Mouse (Mus musculus) stomach, embryonic 16.5 days (tissue): ENCODE data around the gene Cfap73. TPM values are rescaled to one million over a fixed set of nuclear protein-coding genes. Genes with fewer than 3 reads are reported as not detected.

ENCODE experiments used
- ATAC-seq: fragments of 200-750 bp; cut with Nextera tagmentation; 2 replicates; pipeline ENCODE4 v1.8.0; 2017; ENCODE audit warnings: moderate number of reproducible peaks, moderate TSS enrichment; ENCODE audit not compliant: insufficient read depth, low FRiP score
- H3K27ac ChIP-seq: fragments of 300-500 bp; sonication (generic); 2 replicates; pipeline ENCODE4 v1.5.1; 2014; ENCODE audit warnings: low read length
- H3K27me3 ChIP-seq: fragments of 300-500 bp; sonication (generic); 2 replicates; pipeline ENCODE4 v1.6.1; 2014; ENCODE audit warnings: low read length, control low read depth, mixed read lengths; ENCODE audit not compliant: control insufficient read depth, insufficient read depth
- H3K36me3 ChIP-seq: fragments of 300-500 bp; sonication (generic); 2 replicates; pipeline ENCODE4 v1.6.1; 2014; ENCODE audit warnings: low read length; ENCODE audit not compliant: control insufficient read depth, insufficient read depth
- H3K4me1 ChIP-seq: fragments of 300-500 bp; sonication (generic); 2 replicates; pipeline ENCODE4 v1.6.1; 2014; ENCODE audit warnings: low read length, control low read depth, mixed read lengths; ENCODE audit not compliant: control insufficient read depth, insufficient read depth
- H3K4me2 ChIP-seq: fragments of 300-500 bp; sonication (generic); 2 replicates; pipeline ENCODE4 v1.6.1; 2014; ENCODE audit warnings: low read depth, low read length, mixed read lengths
- H3K4me3 ChIP-seq: fragments of 300-500 bp; sonication (generic); replicated peaks from 2 replicates; pipeline ENCODE4 v1.5.1; 2014; ENCODE audit warnings: mild to moderate bottlenecking, low read length
- H3K9ac ChIP-seq: fragments of 300-500 bp; sonication (generic); 2 replicates; pipeline ENCODE4 v1.6.1; 2014; ENCODE audit warnings: low read length
- H3K9me3 ChIP-seq: fragments of 300-500 bp; sonication (generic); replicated peaks from 2 replicates; pipeline ENCODE4 v1.6.1; 2016; ENCODE audit warnings: low read length, control low read depth; ENCODE audit not compliant: control insufficient read depth
- WGBS: fragments of 180-500 bp; shearing (Covaris S2); extraction: QIAGEN DNeasy Blood & Tissue Kit; methylation state at CpG from one replicate; pipeline ENCODE4 v1.1.7; 2014; 5-methylcytosine and 5-hydroxymethylcytosine counted together
- polyA plus RNA-seq: library from polyadenylated mRNA; unstranded; fragments of >200 nt; fragmentation: Nextera tagmentation; extraction: Ambion mirVana; gene quantifications from 2 replicates; pipeline ENCODE4 v1.2.1, GENCODE M21; 2015

Gene Cfap73
- polyA plus RNA-seq, 1 experiment from 2014 or later, result not detected

GRCm38 (mm10) chr5:120622198-120622851 is 11.7 kb downstream of the Cfap73 start:
- H3K4me2 ChIP-seq, result no peak overlapping the region
- H3K27me3 ChIP-seq, result no peaks in the 10 kb centered on the region
- H3K4me3 ChIP-seq, result no peak overlapping the region
- no peak overlapping the region for H3K9ac ChIP-seq
- no peaks in the 10 kb centered on the region for H3K9me3 ChIP-seq
- no peaks in the 10 kb centered on the region for H3K4me1 ChIP-seq
- 74% methylated on average over 5 of the region's 5 CpGs for WGBS
- ATAC-seq, result no peak
- no peak overlapping the region for H3K27ac ChIP-seq
- H3K36me3 ChIP-seq, result peaks cover 42% of the 10 kb centered on the region

GRCm38 (mm10) chr5:120621846-120622197 is 12.2 kb downstream of the Cfap73 start:
- H3K36me3 ChIP-seq, result peaks cover 47% of the 10 kb centered on the region
- H3K9ac ChIP-seq, result no peak overlapping the region
- H3K4me1 ChIP-seq, result no peaks in the 10 kb centered on the region
- H3K27me3 ChIP-seq, result no peaks in the 10 kb centered on the region
- no peak overlapping the region for H3K4me2 ChIP-seq
- no peaks in the 10 kb centered on the region for H3K9me3 ChIP-seq
- H3K27ac ChIP-seq, result no peak overlapping the region
- H3K4me3 ChIP-seq, result no peak overlapping the region
- no peak for ATAC-seq
- 91% methylated on average over 10 of the region's 10 CpGs for WGBS

- Histone ChIP-seq H3K36me3 (peaks cover 47% of the 10 kb centered on the region), H3K9ac (no peak overlapping the region)
- ATAC-seq, result no peak
These were observed 12.8 kb downstream of the Cfap73 start for GRCm38 (mm10) chr5:120621078-120621765.

GRCm38 (mm10) chr5:120620375-120621077 is 13.5 kb downstream of the Cfap73 start:
- Histone ChIP-seq H3K27ac (no peak overlapping the region), H3K36me3 (peaks cover 47% of the 10 kb centered on the region), H3K27me3 (no peaks in the 10 kb centered on the region), H3K4me2 (no peak overlapping the region), H3K9me3 (peaks cover 6% of the 10 kb centered on the region; the same call in 1 of the 2 replicates), H3K4me1 (no peaks in the 10 kb centered on the region), H3K4me3 (no peak overlapping the region), H3K9ac (no peak overlapping the region)
- ATAC-seq, result no peak
- WGBS, result 69% methylated on average over 18 of the region's 18 CpGs

More at GRCm38 (mm10) chr5:120621078-120621765, 12.8 kb downstream of the Cfap73 start:
- no peak overlapping the region for H3K4me3 ChIP-seq
- no peak overlapping the region for H3K4me2 ChIP-seq
- no peaks in the 10 kb centered on the region for H3K4me1 ChIP-seq
- no peak overlapping the region for H3K27ac ChIP-seq
- no peaks in the 10 kb centered on the region for H3K27me3 ChIP-seq
- peaks cover under 1% of the 10 kb centered on the region; the same call in 1 of the 2 replicates for H3K9me3 ChIP-seq
- WGBS, result 89% methylated on average over 23 of the region's 23 CpGs

GRCm38 (mm10) chr5:120619201-120619600 is 14.8 kb downstream of the Cfap73 start:
- no peak overlapping the region for H3K4me3 ChIP-seq
- peaks cover 6% of the 10 kb centered on the region; the same call in 1 of the 2 replicates for H3K9me3 ChIP-seq
- H3K27me3 ChIP-seq, result no peaks in the 10 kb centered on the region
- H3K27ac ChIP-seq, result no peak overlapping the region
- 18% methylated on average over 5 of the region's 5 CpGs for WGBS
- no peak for ATAC-seq
- H3K9ac ChIP-seq, result no peak overlapping the region
- H3K4me1 ChIP-seq, result no peaks in the 10 kb centered on the region
- peaks cover 40% of the 10 kb centered on the region for H3K36me3 ChIP-seq
- no peak overlapping the region for H3K4me2 ChIP-seq

- peaks cover 6% of the 10 kb centered on the region; the same call in 1 of the 2 replicates for H3K9me3 ChIP-seq
- no peak overlapping the region for H3K9ac ChIP-seq
- no peak for ATAC-seq
- no peak overlapping the region for H3K4me3 ChIP-seq
- no peaks in the 10 kb centered on the region for H3K27me3 ChIP-seq
- no peak overlapping the region for H3K4me2 ChIP-seq
- H3K27ac ChIP-seq, result no peak overlapping the region
- 81% methylated on average over 12 of the region's 12 CpGs for WGBS
- peaks cover 40% of the 10 kb centered on the region for H3K36me3 ChIP-seq
- H3K4me1 ChIP-seq, result no peaks in the 10 kb centered on the region
These were observed 15.3 kb downstream of the Cfap73 start for GRCm38 (mm10) chr5:120618778-120619177.

GRCm38 (mm10) chr5:120615903-120616302 is 18.1 kb downstream of the Cfap73 start:
- H3K36me3 ChIP-seq, result peaks cover 36% of the 10 kb centered on the region
- WGBS, result 92% methylated on average over 4 of the region's 4 CpGs

GRCm38 (mm10) chr5:120612822-120613604 is 21.0 kb downstream of the Cfap73 start:
- peak; percentile 93 for ATAC-seq
- under 1% methylated on average over 69 of the region's 69 CpGs for WGBS

More at GRCm38 (mm10) chr5:120615903-120616302, 18.1 kb downstream of the Cfap73 start:
- Histone ChIP-seq H3K4me1 (peaks cover 9% of the 10 kb centered on the region), H3K9ac (no peak overlapping the region), H3K4me3 (no peak overlapping the region), H3K4me2 (no peak overlapping the region), H3K27ac (no peak overlapping the region), H3K9me3 (peaks cover 6% of the 10 kb centered on the region; the same call in 1 of the 2 replicates), H3K27me3 (no peaks in the 10 kb centered on the region)
- ATAC-seq, result no peak

More at GRCm38 (mm10) chr5:120612822-120613604, 21.0 kb downstream of the Cfap73 start:
- Histone ChIP-seq H3K27ac (peak overlapping the region; percentile 92), H3K9me3 (peaks cover 6% of the 10 kb centered on the region; the same call in 1 of the 2 replicates), H3K27me3 (no peaks in the 10 kb centered on the region), H3K4me1 (peaks cover 11% of the 10 kb centered on the region), H3K9ac (peak overlapping the region; percentile 83), H3K4me3 (peak overlapping the region; percentile 93), H3K36me3 (peaks cover 16% of the 10 kb centered on the region), H3K4me2 (peak overlapping the region; percentile 90)
